Mouse (Mus musculus) liver, adult 2 months (tissue): ENCODE results near the gene Pcsk2.

Source experiments
- CTCF ChIP-seq: fragments of 200-500 bp; IDR thresholded peaks from 2 replicates; pipeline ENCODE4 v1.5.1; 2011; ENCODE audit warnings: low read depth, low read length, control low read depth
- POLR2A ChIP-seq: fragments of 200-500 bp; IDR thresholded peaks from 2 replicates; pipeline ENCODE4 v1.6.1; 2011; ENCODE audit warnings: low read length, control low read depth; ENCODE audit not compliant: insufficient read depth; ENCODE audit errors: extremely low read depth

- no peak for TF ChIP-seq CTCF
- no peak for TF ChIP-seq POLR2A
These were observed 177.3 kb downstream of the Pcsk2 start for GRCm38 (mm10) chr2:143723231-143723630.
